In the genomic region with DNA sequence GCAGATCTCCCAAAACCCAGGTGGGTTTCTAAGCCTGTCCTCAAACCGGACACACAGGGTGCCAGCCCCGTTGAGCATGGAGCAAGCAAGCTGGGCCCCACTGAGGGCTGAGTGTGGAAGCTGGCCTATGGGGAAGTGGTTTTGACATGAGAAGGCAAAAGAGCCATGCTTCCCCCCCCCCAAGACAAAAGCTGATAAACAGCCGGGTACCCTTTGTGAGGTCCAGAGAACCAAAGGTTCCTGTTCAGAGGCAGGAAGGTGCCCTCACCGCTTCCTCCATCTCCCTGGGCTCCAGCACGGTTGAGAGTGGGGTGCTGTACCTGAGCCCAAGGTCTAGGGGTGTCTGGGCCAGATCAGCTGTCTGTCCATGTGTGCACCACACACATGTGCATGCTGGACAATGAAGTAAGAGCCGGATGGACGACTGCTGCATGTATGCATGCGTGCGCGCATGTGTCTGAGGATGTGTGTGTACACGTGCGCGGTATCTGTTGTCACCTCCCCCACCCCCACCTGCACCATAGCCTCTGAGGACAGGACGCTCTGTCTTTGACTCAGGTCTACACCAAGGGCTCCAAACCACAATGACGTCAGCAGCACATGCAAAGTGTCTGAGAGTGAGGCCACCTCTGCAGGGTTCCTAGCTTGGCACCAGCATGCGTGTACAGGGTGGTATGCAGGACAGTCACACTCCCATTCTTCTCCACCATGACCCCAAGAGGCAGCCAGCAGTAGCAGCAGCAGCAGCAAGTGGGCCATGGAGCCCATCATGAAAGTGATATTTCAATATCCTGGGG, we compare ENCODE assay signal across 9 mouse cellular contexts.
DNase-seq lines count a peak whose midpoint lies in the region; ATAC-seq and TF ChIP-seq lines count a peak whose summit lies in the region.
"Had no signal": no experiment of that assay in that cellular context is flagged by ENCODE, and none has a peak within 500 bp of the region (broad histone marks: within the 10 kb centered on the region; RNA-seq: fewer than 3 reads in every experiment).

No protein-coding gene starts in this region.

- peaks cover 0 to 48% of the 10 kb centered on the region in 2 experiments; a peak in 2 of 4 replicates for H3K36me3 ChIP-seq in MEL (ENCODE audit: control insufficient read depth in 1 of 2, insufficient read depth in 2 of 2, low read length in 2 of 2)
- H3K36me3 ChIP-seq in liver, embryonic 13.5 days = no peaks in the 10 kb centered on the region

- DNase-seq in adrenal gland, adult (ENCODE audit: inconsistent age in 2 of 2, low spot score in 1 of 2) = peak; percentile 33 to 49
- DNase-seq in adrenal gland, postnatal 10 days = no peak
- DNase-seq in MEL (ENCODE audit: low read depth, low spot score) = peak; percentile 75
- no peak for DNase-seq in liver, embryonic 13.5 days
- peak; percentile 55 to 69 for DNase-seq in spleen, postnatal 14 days (ENCODE audit: low spot score in 2 of 2)
- no peak for DNase-seq in embryo, embryonic 11 days
- DNase-seq in ovary, postnatal 10 days (ENCODE audit: low spot score) = no peak
- DNase-seq in right cerebral cortex, postnatal 25 days = no peak

- 0 out of 2 replicates have a peak, but pooled peaks have one; percentile 1 for ATAC-seq in liver, embryonic 13.5 days (ENCODE audit: low read depth)

- H3K9me3 ChIP-seq in MEL (replicated peaks; ENCODE audit: insufficient read depth, low read length) = no peaks in the 10 kb centered on the region
- no peaks in the 10 kb centered on the region for H3K9me3 ChIP-seq in liver, embryonic 13.5 days (replicated peaks)

- no peak for TF ChIP-seq CTCF in MEL (IDR thresholded peaks at IDR 0.05 in 2 of 3, conservative IDR thresholded peaks at IDR 0.05 in 1 of 3; ENCODE audit: control insufficient read depth in 1 of 3, insufficient read depth in 1 of 3, low read depth in 2 of 3, low read length in 3 of 3, poor library complexity in 1 of 3, severe bottlenecking in 1 of 3)

- no peak overlapping the region for H3K4me3 ChIP-seq in MEL (ENCODE audit: control insufficient read depth in 1 of 2, insufficient read depth in 1 of 2, low read depth in 2 of 2, low read length in 2 of 2)
- no peak overlapping the region for H3K4me3 ChIP-seq in liver, embryonic 13.5 days (replicated peaks)
- H3K4me3 ChIP-seq: myocyte had no signal

- peak; percentile 13 to 36; a peak in 2 of 4 replicates for TF ChIP-seq POLR2A in MEL (IDR thresholded peaks at IDR 0.05; ENCODE audit: control insufficient read depth in 1 of 2, insufficient read depth in 1 of 2, low read depth in 1 of 2, low read length in 2 of 2, poor library complexity in 1 of 2)

- peaks cover 17 to 63% of the 10 kb centered on the region in 2 experiments for H3K4me1 ChIP-seq in MEL (ENCODE audit: control insufficient read depth in 1 of 2, insufficient read depth in 2 of 2, low read length in 2 of 2)
- H3K4me1 ChIP-seq in liver, embryonic 13.5 days (replicated peaks) = peaks cover 67% of the 10 kb centered on the region

- H3K27me3 ChIP-seq in MEL (ENCODE audit: control insufficient read depth in 1 of 2, insufficient read depth in 2 of 2, low read length in 2 of 2) = no peaks in the 10 kb centered on the region
- no peaks in the 10 kb centered on the region for H3K27me3 ChIP-seq in liver, embryonic 13.5 days

- H3K4me2 ChIP-seq in liver, embryonic 13.5 days = no peak overlapping the region

- no peak for TF ChIP-seq RAD21 in MEL (IDR thresholded peaks at IDR 0.05; ENCODE audit: low read depth, low read length)

- H3K27ac ChIP-seq in MEL (ENCODE audit: control insufficient read depth, low read depth, low read length) = peak overlapping the region; percentile 93
- H3K27ac ChIP-seq in liver, embryonic 13.5 days = peak overlapping the region; percentile 80

- peak overlapping the region; percentile 66 for H3K9ac ChIP-seq in MEL (ENCODE audit: control insufficient read depth, low read depth, low read length, poor library complexity, severe bottlenecking)
- H3K9ac ChIP-seq in liver, embryonic 13.5 days = peak overlapping the region; percentile 61; the same call in 1 of the 2 replicates

- TF ChIP-seq EP300 in MEL (IDR thresholded peaks at IDR 0.05; ENCODE audit: low read depth in 1 of 2, low read length in 2 of 2) = no peak

- 39% methylated on average over 16 of the region's 16 CpGs for WGBS in liver, embryonic 13.5 days (ENCODE audit: insufficient replicate concordance)

- peaks cover 6% of the 10 kb centered on the region for H3K79me2 ChIP-seq in MEL (ENCODE audit: control insufficient read depth, insufficient read depth, low read length, poor library complexity)

TF ChIP-seq in MEL, 35 proteins besides CTCF, POLR2A, EP300 and RAD21:
- TF ChIP-seq HCFC1 (IDR thresholded peaks at IDR 0.05; ENCODE audit: low read depth, low read length) (no peak), POLR2AphosphoS5 (IDR thresholded peaks at IDR 0.05; ENCODE audit: borderline replicate concordance, low read depth, low read length) (peak; percentile 99), MYB (IDR thresholded peaks at IDR 0.05; ENCODE audit: low read depth, low read length) (no peak), GABPA (IDR thresholded peaks at IDR 0.05; ENCODE audit: low read depth, low read length) (no peak), UBTF (IDR thresholded peaks at IDR 0.05; ENCODE audit: borderline replicate concordance, insufficient read depth, low read depth, low read length) (no peak), JUND (IDR thresholded peaks at IDR 0.05; ENCODE audit: low read depth, low read length) (no peak), ZNF384 (IDR thresholded peaks at IDR 0.05; ENCODE audit: low read depth, low read length) (no peak), MAX (IDR thresholded peaks at IDR 0.05; ENCODE audit: low read length) (no peak), GATA1 (IDR thresholded peaks at IDR 0.05; ENCODE audit: low read depth, low read length) (peak; percentile 41; the same call in 1 of the 2 replicates), SMC3 (IDR thresholded peaks at IDR 0.05; ENCODE audit: low read depth, low read length) (no peak), BHLHE40 (IDR thresholded peaks at IDR 0.05; ENCODE audit: borderline replicate concordance, low read depth, low read length) (no peak), USF1 (IDR thresholded peaks at IDR 0.05; ENCODE audit: low read depth, low read length) (no peak), E2F4 (IDR thresholded peaks at IDR 0.05; ENCODE audit: borderline replicate concordance, low read depth, low read length) (no peak), ZC3H11A (IDR thresholded peaks at IDR 0.05; ENCODE audit: low read depth, low read length) (no peak), TBP (IDR thresholded peaks at IDR 0.05; ENCODE audit: low read depth, low read length) (peak; percentile 64; the same call in 1 of the 2 replicates), ZKSCAN1 (IDR thresholded peaks at IDR 0.05; ENCODE audit: low read depth, low read length) (no peak), ELF1 (IDR thresholded peaks at IDR 0.05; ENCODE audit: low read depth, low read length) (no peak), MXI1 (IDR thresholded peaks at IDR 0.05; ENCODE audit: low read depth, low read length) (no peak), TAL1 (IDR thresholded peaks at IDR 0.05; ENCODE audit: low read length) (peak; percentile 48), USF2 (IDR thresholded peaks at IDR 0.05; ENCODE audit: borderline replicate concordance in 1 of 2, insufficient read depth in 1 of 2, low read depth in 1 of 2, low read length in 2 of 2) (no peak), TCF12 (IDR thresholded peaks at IDR 0.05; ENCODE audit: low read depth, low read length) (no peak), NELFE (IDR thresholded peaks at IDR 0.05; ENCODE audit: low read depth, low read length) (no peak), POLR2AphosphoS2 (IDR thresholded peaks at IDR 0.05; ENCODE audit: low read length) (no peak), MEF2A (IDR thresholded peaks at IDR 0.05; ENCODE audit: extremely low read depth, insufficient replicate concordance, low read depth, low read length, poor library complexity, severe bottlenecking) (no peak), MAFK (IDR thresholded peaks at IDR 0.05; ENCODE audit: borderline replicate concordance, low read depth, low read length) (no peak), NRF1 (IDR thresholded peaks at IDR 0.05; ENCODE audit: insufficient read depth, low read depth, low read length, poor library complexity, severe bottlenecking) (no peak), RCOR1 (IDR thresholded peaks at IDR 0.05; ENCODE audit: low read depth, low read length) (no peak), SIN3A (IDR thresholded peaks at IDR 0.05; ENCODE audit: low read length) (no peak), ZMIZ1 (IDR thresholded peaks at IDR 0.05; ENCODE audit: low read depth, low read length) (no peak)

Comparison
In these comparisons a context has a peak if more than half of its experiments do, and no peak if none do; other contexts are left out.
1. DNase-seq: peak in adrenal gland, adult (2 of 2), MEL (single experiment) and spleen, postnatal 14 days (2 of 2); none in adrenal gland, postnatal 10 days (single experiment), liver, embryonic 13.5 days (single experiment), embryo, embryonic 11 days (single experiment), ovary, postnatal 10 days (single experiment) and right cerebral cortex, postnatal 25 days (single experiment).